Mouse (Mus musculus): ENCODE measurements around the gene Gm19935. TPM values are rescaled to one million over a fixed set of nuclear protein-coding genes. Genes with fewer than 3 reads are reported as not detected.

Gene Gm19935
- total RNA-seq (2015; ENCODE audit: low replicate concordance): not detected in 2 replicates
- total RNA-seq (2017; ENCODE audit: low replicate concordance): not detected in 2 replicates

DNA sequence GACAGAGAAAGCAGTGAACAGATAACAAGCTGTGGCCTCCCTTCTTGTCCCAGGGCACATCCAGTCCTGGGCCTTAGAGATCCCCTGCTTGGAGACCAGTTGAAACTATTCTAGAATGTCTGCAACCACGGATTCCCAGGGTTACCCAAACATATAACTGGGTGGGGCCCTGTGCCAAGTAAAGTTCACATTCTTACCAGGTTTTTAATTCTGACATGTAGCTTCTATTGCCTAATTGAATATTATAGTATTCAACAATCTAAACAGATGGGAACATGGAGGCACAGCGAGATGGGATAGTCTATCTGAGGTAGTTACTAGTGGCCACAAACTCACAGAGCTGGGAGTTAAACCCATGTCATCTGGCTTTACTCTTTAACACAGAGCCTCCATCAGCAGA is at the start of gene Gm19935:
Gene Gm19935, minus strand, starts transcription at position 101 of the 400 bp plus-strand sequence.
- no peak for ATAC-seq (replicated peaks; ENCODE audit: low FRiP score, poor library complexity, severe bottlenecking)

- no peak for ATAC-seq (replicated peaks; ENCODE audit: low FRiP score, poor library complexity, severe bottlenecking)
Measured at GRCm38 (mm10) chr8:90862038-90862437, 44.8 kb upstream of the Gm19935 start.

DNA sequence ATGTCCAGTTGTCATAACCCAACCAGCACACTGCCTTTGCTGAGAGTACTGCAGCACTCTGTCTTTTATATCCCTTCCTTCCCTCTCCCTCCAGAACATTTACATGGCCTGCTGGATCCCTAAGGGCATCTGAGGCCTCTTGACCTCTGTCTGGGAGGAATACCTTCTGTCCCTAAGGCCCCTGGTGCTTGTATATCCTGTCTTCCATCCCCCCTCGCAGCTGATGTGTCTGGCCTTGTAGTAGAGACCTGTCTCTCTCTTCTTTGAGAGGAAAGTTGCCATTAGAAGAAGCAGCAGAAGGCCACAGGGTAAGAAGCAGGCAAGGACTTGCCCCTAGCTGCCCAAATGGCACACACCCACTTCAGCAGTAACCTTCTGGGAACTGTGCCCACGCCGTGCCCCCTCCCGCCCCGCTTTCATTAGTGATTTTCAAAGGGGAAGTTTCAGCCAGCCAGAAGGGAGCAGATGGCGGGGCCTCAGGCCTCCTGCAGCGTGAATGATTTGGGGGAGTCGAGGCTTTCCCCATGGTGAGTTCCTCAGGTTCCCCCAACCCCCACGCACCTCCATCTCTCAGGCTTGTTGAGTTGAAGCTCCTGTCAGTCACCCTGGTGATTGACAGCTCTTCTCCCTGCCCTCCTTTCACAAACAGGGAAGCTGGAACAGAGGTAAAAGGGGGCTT is 44.2 kb upstream of the Gm19935 start:
- ATAC-seq (replicated peaks; ENCODE audit: low FRiP score, poor library complexity, severe bottlenecking): no peak

DNA sequence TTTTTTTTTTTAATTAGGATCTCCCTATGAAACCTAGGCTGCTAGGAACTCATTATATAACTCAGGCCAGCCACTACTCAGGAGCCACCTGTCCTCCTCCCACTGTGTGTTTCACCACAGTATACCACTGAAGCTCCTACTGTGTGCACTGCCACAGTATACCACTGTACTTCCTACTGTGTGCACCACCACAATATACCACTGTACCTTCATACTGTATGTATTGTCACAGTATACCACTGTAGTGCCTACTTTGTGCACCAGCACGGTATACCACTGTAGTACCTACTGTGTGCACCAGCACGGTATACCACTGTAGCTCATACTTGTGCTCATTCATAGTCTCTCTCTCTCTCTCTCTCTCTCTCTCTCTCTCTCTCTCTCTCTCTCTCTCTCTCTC is 40.9 kb upstream of the Gm19935 start:
- ATAC-seq (replicated peaks; ENCODE audit: low FRiP score, poor library complexity, severe bottlenecking): no peak

GRCm38 (mm10) chr8:90856952-90857351 is 39.8 kb upstream of the Gm19935 start:
- no peak for ATAC-seq (replicated peaks; ENCODE audit: low FRiP score, poor library complexity, severe bottlenecking)

DNA sequence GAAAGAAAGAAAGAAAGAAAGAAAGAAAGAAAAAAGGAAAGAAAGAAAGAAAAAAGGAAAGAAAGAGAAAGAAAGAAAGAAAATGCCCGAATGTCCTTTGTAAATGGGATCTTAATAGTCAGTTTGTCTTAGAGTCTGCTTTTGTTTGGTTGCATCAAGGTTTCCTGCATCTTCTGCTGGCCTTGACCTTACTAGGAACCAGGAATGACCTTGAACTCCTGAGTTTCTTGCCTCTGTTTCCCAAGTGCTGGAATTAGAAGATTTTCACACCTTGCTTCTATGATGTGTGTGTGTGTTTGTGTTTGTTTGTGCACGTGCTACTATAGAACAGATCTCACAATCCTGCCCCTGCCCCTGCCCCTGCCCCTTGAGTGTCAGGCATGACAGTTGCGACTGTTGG is 39.0 kb upstream of the Gm19935 start:
- ATAC-seq (replicated peaks; ENCODE audit: low FRiP score, poor library complexity, severe bottlenecking): no peak

DNA sequence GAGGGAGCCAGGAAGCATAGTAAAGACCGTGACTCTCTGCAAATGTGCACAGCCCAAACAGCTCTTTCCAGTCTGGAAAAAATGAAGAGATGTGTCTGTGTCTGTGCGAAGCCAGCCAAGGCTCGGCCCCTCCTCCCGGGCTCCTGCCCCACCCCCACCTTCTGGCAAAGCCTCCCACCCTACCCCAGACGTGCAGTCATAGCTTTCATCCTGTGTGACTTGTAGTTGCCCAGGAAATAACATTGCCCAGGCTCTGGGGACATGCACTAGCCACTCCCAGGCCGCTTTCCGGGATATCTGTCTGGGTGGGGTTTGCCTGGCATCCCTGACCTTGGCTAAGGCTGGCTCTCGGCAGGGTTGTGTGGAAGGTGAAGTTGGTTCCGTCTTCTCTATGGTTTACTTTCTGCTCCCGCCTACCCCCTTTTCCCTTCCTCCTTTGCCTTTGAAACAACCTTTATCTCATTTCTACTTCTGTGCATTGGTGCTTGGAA is 37.5 kb upstream of the Gm19935 start:
- no peak for ATAC-seq (replicated peaks; ENCODE audit: low FRiP score, poor library complexity, severe bottlenecking)

GRCm38 (mm10) chr8:90853971-90854670 is 36.9 kb upstream of the Gm19935 start:
- no peak for ATAC-seq (replicated peaks; ENCODE audit: low FRiP score, poor library complexity, severe bottlenecking)

DNA sequence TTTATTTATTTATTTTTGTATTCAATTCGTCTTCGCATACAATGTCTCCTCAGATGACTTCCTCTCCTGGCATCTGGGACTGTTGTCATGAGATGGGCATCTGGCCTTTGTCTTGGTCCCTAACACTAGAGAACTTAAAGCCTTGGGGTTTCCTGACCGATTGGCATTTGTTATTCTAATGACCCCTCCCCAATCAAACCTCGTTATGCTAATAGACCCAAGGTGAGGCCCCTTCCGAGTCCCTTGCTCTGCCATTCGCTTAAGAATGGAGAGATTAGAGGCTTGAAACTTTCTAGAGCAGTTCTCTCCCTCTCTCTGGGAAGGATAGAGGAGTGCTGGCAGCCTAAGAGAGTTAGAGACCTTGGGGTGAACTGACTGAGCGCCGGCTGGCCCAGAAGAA is 34.4 kb upstream of the Gm19935 start:
- no peak for ATAC-seq (replicated peaks; ENCODE audit: low FRiP score, poor library complexity, severe bottlenecking)

DNA sequence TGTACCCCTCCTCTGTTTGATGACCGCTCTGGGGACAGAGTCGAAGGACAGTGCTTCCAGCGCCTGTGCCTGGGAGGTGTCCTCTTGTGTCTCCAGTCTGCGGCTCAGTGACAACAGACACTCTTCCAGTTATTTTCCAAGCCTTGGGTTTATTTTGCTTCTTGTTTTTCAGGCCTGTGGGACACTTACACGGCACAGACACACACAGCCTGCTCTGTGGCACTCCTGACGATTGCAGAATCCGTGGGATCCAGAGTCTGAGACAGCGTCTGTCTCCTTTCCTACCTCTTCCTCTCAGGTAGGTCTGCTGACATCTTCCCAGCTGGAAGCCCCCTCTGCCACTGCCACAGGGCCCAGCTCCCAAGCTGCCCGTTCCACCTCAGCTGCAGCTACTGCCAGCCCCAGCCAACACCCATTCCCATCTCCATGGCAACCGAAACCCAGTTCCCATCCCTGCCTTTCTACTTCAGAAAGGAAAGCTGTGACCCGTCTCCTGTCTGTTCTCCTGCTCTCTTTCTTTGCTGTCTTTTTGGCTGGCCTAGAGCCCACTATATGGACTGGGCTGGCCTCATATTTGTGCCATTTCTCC is 32.4 kb upstream of the Gm19935 start:
- ATAC-seq (replicated peaks; ENCODE audit: low FRiP score, poor library complexity, severe bottlenecking): no peak

DNA sequence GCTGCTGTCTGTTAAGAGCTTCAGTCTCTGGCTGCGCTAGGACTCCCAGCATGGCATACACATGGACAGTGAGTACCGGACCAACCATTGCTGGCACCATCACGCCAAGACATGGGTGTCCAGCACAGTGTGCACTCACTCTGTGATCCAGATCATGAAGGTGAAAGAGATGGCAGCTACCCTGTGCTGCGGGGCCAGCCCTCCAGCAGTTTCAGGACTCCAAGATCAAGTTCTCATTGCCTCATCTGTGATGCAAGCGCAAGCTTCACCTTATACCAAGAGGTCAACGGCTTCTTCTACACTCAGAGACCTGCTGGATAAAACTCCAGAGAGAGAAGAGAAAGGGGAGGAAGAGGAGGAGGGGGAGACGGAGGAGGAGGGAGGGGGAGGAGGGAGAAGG is 30.8 kb upstream of the Gm19935 start:
- no peak for ATAC-seq (replicated peaks; ENCODE audit: low FRiP score, poor library complexity, severe bottlenecking)

GRCm38 (mm10) chr8:90844179-90844967 is 27.2 kb upstream of the Gm19935 start:
- no peak for ATAC-seq (replicated peaks; ENCODE audit: low FRiP score, poor library complexity, severe bottlenecking)

GRCm38 (mm10) chr8:90843127-90843526 is 25.9 kb upstream of the Gm19935 start:
- ATAC-seq (replicated peaks; ENCODE audit: low FRiP score, poor library complexity, severe bottlenecking): no peak

- ATAC-seq (replicated peaks; ENCODE audit: low FRiP score, poor library complexity, severe bottlenecking): no peak
Measured at GRCm38 (mm10) chr8:90841321-90841720, 24.1 kb upstream of the Gm19935 start.

DNA sequence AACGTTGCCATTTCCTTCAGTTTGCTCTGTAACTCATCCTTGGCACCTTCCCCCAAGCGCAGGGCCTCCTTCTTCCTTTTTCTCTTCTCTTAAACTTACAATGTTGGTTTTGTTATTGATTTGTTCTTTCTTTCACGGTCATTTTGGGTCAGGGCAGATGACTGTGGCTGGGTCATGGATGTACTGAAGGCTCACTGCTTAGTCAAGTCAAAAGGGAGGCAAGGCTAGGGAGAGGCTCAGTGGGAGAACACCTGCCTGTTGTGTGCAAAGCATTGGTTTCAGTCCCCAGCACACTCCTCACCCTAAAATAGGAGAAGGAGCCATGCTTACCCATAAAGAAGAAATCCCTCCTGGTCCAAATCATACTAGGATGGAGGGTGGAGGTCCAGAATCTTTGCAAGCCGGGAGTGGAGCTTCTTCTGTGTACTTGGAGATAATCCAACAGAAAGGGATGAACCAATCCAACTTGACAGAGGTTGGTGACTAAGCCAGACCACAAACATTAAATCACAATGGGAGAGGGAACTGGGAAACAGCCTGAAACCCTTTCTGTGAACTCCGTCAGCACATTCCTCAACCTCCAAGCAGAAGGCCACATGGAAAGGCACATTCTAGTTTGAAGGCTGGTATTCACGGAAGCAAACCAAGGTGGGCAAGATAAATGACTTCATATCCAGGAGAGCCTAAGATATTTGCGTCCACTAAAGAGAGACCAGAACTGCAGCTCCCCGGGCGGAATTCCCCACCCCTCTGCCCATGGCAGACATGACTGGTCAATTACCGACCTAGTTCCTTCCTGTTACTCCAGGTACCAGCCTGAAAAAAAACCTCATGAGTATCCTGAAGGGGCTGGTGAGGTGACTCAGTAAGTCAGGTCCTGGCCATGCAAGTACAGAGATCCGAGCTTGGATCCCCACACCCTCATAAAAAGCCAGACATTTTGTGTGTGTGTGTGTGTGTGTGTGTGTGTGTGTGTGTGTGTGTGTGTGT is 22.8 kb upstream of the Gm19935 start:
- no peak for ATAC-seq (replicated peaks; ENCODE audit: low FRiP score, poor library complexity, severe bottlenecking)

GRCm38 (mm10) chr8:90837440-90837839 is 20.2 kb upstream of the Gm19935 start:
- no peak for ATAC-seq (replicated peaks; ENCODE audit: low FRiP score, poor library complexity, severe bottlenecking)

DNA sequence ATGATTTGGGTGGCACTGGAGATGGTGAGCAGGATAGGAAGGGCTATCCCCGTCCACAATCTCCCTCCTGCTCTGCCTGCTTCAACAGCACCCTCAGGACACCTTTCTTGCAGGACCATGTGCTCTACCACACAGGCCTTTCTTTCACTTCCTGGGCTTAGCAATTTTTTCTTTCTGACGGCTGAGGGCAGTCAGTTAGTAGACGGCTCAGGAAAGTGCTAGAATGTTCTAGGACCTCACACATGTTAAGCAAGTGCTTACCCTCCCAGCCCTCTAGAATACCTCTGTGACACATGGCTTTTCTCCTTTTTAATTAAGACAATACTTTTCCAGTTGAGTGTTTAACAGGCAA is 17.1 kb upstream of the Gm19935 start:
- no peak for ATAC-seq (replicated peaks; ENCODE audit: low FRiP score, poor library complexity, severe bottlenecking)

DNA sequence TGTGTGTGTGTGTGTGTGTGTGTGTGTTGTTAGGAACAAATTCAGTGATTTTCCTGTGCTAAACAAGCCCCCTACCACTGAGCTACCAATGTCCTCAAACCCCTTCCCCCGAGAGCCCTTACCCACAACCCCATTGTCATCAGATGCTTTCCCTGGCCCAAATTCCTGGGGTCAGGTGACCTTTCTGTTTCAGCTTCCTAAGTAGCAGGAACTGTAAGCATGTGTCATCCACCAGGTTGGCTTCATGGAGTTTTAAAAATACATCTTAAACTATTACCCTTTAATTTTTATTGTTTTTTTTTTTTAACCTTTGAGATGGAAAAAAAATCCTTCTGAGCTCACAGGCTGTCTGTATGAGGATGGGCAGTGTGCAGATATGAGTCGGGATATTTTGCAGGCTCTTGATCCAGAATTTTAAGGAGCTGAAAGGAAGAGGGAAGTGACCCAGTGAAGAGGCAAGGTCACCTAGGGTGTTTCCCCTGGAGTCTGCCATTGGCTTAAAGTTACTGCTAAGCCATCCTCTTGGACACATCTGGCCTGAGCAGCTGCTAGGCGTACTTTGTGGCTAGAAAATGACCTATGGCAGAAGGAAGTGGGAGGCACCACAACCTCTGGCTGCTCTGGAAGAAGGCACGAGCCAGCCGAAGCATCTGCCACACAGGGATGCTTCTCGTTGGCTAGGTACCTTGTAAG is 16.6 kb upstream of the Gm19935 start:
- ATAC-seq (replicated peaks; ENCODE audit: low FRiP score, poor library complexity, severe bottlenecking): no peak

Measured in erythroblast, adult 5-6 weeks (primary cell).